Mouse (Mus musculus): ENCODE results near the gene Itpr2. TPM values are rescaled to one million over a fixed set of nuclear protein-coding genes. Genes with fewer than 3 reads are reported as not detected.

The Itpr2 gene
- polyA plus RNA-seq, 1 experiment from 2014 or later = 6.2 TPM

- 90% methylated on average over 6 of the region's 6 CpGs for WGBS
- Histone ChIP-seq H3K4me2 (replicated peaks) (no peak overlapping the region), H3K4me3 (replicated peaks; ENCODE audit: low read length) (no peak overlapping the region), H3K4me1 (replicated peaks; ENCODE audit: control insufficient read depth, insufficient read depth, low read length) (peaks cover 17% of the 10 kb centered on the region), H3K9me3 (ENCODE audit: control insufficient read depth, low read length) (no peaks in the 10 kb centered on the region), H3K9ac (no peak overlapping the region), H3K36me3 (replicated peaks; ENCODE audit: control insufficient read depth, insufficient read depth) (no peaks in the 10 kb centered on the region), H3K27me3 (ENCODE audit: control insufficient read depth, insufficient read depth, low read length) (no peaks in the 10 kb centered on the region), H3K27ac (no peak overlapping the region)
- DNase-seq (ENCODE audit: low spot score) (no peak), ATAC-seq (ENCODE audit: low FRiP score) (no peak)
Measured at GRCm38 (mm10) chr6:146230903-146231302, 271.1 kb downstream of the Itpr2 start.

DNA sequence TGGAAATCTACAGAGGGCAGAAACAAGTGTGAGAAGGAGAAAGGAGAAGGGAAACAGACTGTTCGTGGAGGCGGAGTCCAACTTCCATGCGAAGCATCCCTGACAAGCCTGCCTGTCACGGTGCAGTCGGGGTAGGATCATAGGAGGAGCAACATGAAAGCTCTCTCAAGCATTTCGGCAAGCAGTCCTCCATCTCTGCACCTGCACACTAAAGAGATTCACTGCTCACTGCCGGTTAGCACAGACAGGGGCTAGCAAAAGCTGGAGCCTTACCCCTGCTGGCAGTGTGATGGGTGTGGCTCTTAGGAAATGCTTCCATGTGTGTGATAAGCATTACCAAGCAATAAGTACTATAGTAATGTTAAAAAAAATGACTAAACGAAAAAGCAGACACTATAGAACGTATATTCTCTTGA, 271.6 kb downstream of the Itpr2 start:
- 61% methylated on average over 9 of the region's 9 CpGs for WGBS
- ATAC-seq (ENCODE audit: low FRiP score) (no peak), DNase-seq (ENCODE audit: low spot score) (no peak)

DNA sequence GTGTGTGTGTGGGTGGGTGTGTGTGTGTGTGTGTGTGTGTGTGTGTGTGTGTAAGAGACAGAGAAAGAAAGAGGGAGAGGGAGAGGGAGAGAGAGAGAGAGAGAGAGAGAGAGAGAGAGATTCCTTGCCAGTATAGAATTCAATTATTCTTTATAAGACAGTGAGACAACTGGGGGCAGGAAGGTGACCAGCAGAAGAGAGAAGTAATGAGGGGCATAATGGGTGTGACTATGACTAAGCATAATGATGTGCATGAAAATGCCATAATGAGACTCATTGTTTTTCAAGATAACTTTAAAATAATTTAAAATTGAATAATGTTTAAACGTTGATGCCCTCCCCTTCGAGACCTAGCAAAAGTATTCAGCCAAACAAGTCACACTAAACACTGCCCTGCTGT, 272.1 kb downstream of the Itpr2 start:
- Histone ChIP-seq H3K36me3 (replicated peaks; ENCODE audit: control insufficient read depth, insufficient read depth) (no peaks in the 10 kb centered on the region), H3K9me3 (ENCODE audit: control insufficient read depth, low read length) (no peaks in the 10 kb centered on the region), H3K4me3 (replicated peaks; ENCODE audit: low read length) (no peak overlapping the region), H3K27ac (no peak overlapping the region), H3K4me2 (replicated peaks) (no peak overlapping the region), H3K9ac (no peak overlapping the region), H3K4me1 (replicated peaks; ENCODE audit: control insufficient read depth, insufficient read depth, low read length) (peaks cover 7% of the 10 kb centered on the region), H3K27me3 (ENCODE audit: control insufficient read depth, insufficient read depth, low read length) (no peaks in the 10 kb centered on the region)
- ATAC-seq (ENCODE audit: low FRiP score) (no peak), DNase-seq (ENCODE audit: low spot score) (no peak)
- 77% methylated on average over 2 of the region's 2 CpGs for WGBS

More for the DNA sequence above, 271.6 kb downstream of the Itpr2 start:
- Histone ChIP-seq H3K27ac (no peak overlapping the region), H3K9me3 (ENCODE audit: control insufficient read depth, low read length) (no peaks in the 10 kb centered on the region), H3K4me1 (replicated peaks; ENCODE audit: control insufficient read depth, insufficient read depth, low read length) (peaks cover 11% of the 10 kb centered on the region), H3K27me3 (ENCODE audit: control insufficient read depth, insufficient read depth, low read length) (no peaks in the 10 kb centered on the region), H3K4me3 (replicated peaks; ENCODE audit: low read length) (no peak overlapping the region), H3K4me2 (replicated peaks) (no peak overlapping the region), H3K9ac (no peak overlapping the region), H3K36me3 (replicated peaks; ENCODE audit: control insufficient read depth, insufficient read depth) (no peaks in the 10 kb centered on the region)

DNA sequence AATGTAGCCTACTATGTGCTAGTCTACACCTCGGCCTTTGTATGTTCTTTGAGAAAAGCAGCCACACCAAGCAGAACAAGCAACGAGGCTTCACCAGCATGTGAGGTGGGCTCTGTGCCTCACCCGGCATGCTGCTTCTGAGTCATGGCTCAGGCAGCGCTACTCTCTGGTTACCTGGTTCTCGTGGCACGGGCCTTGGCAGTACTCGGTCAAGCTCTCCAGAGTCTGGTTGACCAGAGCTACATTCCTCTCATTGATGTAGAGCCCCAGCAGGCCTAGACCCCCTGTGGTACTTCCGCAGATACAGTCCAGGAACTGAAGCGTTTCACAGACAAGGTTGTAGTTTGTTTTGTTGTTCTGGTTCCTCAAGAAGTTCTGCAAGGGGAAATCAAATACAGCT, 272.5 kb downstream of the Itpr2 start:
- no peak for DNase-seq (ENCODE audit: low spot score)
- no peak overlapping the region for H3K4me3 ChIP-seq (replicated peaks; ENCODE audit: low read length)
- no peak for ATAC-seq (ENCODE audit: low FRiP score)
- H3K4me1 ChIP-seq (replicated peaks; ENCODE audit: control insufficient read depth, insufficient read depth, low read length) = peaks cover 3% of the 10 kb centered on the region
- no peak overlapping the region for H3K4me2 ChIP-seq (replicated peaks)
- no peak overlapping the region for H3K27ac ChIP-seq
- no peaks in the 10 kb centered on the region for H3K9me3 ChIP-seq (ENCODE audit: control insufficient read depth, low read length)
- WGBS = 71% methylated on average over 9 of the region's 9 CpGs
- H3K9ac ChIP-seq = no peak overlapping the region
- no peaks in the 10 kb centered on the region for H3K27me3 ChIP-seq (ENCODE audit: control insufficient read depth, insufficient read depth, low read length)
- H3K36me3 ChIP-seq (replicated peaks; ENCODE audit: control insufficient read depth, insufficient read depth) = no peaks in the 10 kb centered on the region

GRCm38 (mm10) chr6:146228048-146228447, 274.0 kb downstream of the Itpr2 start:
- no peaks in the 10 kb centered on the region for H3K27me3 ChIP-seq (ENCODE audit: control insufficient read depth, insufficient read depth, low read length)
- no peak for ATAC-seq (ENCODE audit: low FRiP score)
- no peaks in the 10 kb centered on the region for H3K9me3 ChIP-seq (ENCODE audit: control insufficient read depth, low read length)
- H3K9ac ChIP-seq = no peak overlapping the region
- H3K36me3 ChIP-seq (replicated peaks; ENCODE audit: control insufficient read depth, insufficient read depth) = no peaks in the 10 kb centered on the region
- no peaks in the 10 kb centered on the region for H3K4me1 ChIP-seq (replicated peaks; ENCODE audit: control insufficient read depth, insufficient read depth, low read length)
- H3K27ac ChIP-seq = no peak overlapping the region
- H3K4me2 ChIP-seq (replicated peaks) = no peak overlapping the region
- 91% methylated on average over 3 of the region's 3 CpGs for WGBS
- no peak overlapping the region for H3K4me3 ChIP-seq (replicated peaks; ENCODE audit: low read length)
- no peak for DNase-seq (ENCODE audit: low spot score)

DNA sequence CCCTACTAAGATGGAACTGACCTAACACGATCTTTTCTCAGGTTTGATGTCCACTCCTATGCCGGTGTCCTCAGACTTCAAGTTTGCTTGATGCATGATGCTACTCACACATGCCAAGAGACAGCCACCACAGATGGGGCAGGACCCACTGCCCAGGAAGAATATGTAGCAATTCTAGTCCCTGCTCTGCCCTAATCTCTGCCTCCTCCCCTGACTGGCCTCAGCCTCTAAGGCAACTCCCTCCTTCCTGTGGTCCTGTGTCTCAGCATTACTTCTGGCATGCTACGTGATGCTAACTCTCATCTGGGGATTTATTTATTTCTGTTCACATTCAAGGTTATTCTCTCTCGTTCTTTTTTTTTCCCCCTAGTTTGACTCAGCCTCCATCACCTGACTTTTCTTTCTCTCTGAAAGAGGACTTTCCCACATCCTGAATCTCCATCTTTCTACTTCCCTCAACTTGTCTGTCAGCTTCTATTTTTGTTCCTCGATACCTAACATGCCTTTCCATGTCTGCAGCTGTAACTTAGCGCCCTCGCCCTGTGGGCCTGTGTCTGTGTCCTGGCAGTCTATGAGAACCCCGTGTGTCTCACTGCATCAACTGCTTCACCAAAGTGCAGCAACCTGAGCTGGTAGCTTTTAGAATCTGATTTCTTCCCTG, 279.5 kb downstream of the Itpr2 start:
- no peak overlapping the region for H3K4me3 ChIP-seq (replicated peaks; ENCODE audit: low read length)
- WGBS = 82% methylated on average over 8 of the region's 8 CpGs
- no peaks in the 10 kb centered on the region for H3K27me3 ChIP-seq (ENCODE audit: control insufficient read depth, insufficient read depth, low read length)
- no peak overlapping the region for H3K27ac ChIP-seq
- peaks cover 5% of the 10 kb centered on the region; the same call in 1 of the 2 replicates for H3K4me1 ChIP-seq (replicated peaks; ENCODE audit: control insufficient read depth, insufficient read depth, low read length)
- DNase-seq (ENCODE audit: low spot score) (no peak), ATAC-seq (ENCODE audit: low FRiP score) (no peak)
- H3K4me2 ChIP-seq (replicated peaks) = no peak overlapping the region
- no peaks in the 10 kb centered on the region for H3K9me3 ChIP-seq (ENCODE audit: control insufficient read depth, low read length)
- no peaks in the 10 kb centered on the region for H3K36me3 ChIP-seq (replicated peaks; ENCODE audit: control insufficient read depth, insufficient read depth)
- no peak overlapping the region for H3K9ac ChIP-seq

- DNase-seq (ENCODE audit: low spot score) (no peak), ATAC-seq (ENCODE audit: low FRiP score) (no peak)
- Histone ChIP-seq H3K9me3 (ENCODE audit: control insufficient read depth, low read length) (no peaks in the 10 kb centered on the region), H3K4me1 (replicated peaks; ENCODE audit: control insufficient read depth, insufficient read depth, low read length) (peaks cover 5% of the 10 kb centered on the region; the same call in 1 of the 2 replicates), H3K27me3 (ENCODE audit: control insufficient read depth, insufficient read depth, low read length) (no peaks in the 10 kb centered on the region), H3K27ac (no peak overlapping the region), H3K36me3 (replicated peaks; ENCODE audit: control insufficient read depth, insufficient read depth) (no peaks in the 10 kb centered on the region), H3K4me2 (replicated peaks) (no peak overlapping the region), H3K4me3 (replicated peaks; ENCODE audit: low read length) (no peak overlapping the region), H3K9ac (no peak overlapping the region)
- 62% methylated on average over 23 of the region's 23 CpGs for WGBS
Measured at GRCm38 (mm10) chr6:146221371-146222336, 280.4 kb downstream of the Itpr2 start.

DNA sequence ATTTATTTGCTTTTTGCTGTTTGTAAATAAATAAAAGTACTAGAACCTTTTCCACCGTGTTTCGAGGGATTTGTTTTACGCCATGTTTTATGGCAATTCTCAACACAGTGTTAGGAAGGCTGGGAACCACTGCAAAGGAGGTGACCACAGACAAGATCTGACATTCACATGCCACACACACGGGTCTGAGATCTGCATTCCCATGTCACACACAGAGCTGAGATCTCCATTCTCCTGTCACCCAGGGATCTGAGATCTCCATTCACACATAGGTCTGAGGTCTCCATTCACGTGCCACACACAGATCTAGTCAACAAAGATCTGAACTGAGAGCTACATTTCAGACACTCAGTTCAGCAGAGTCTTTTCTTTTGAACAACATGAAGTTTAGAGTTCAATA, 282.0 kb downstream of the Itpr2 start:
- no peak overlapping the region for H3K27ac ChIP-seq
- H3K9me3 ChIP-seq (ENCODE audit: control insufficient read depth, low read length) = no peaks in the 10 kb centered on the region
- 76% methylated on average over 5 of the region's 5 CpGs for WGBS

DNA sequence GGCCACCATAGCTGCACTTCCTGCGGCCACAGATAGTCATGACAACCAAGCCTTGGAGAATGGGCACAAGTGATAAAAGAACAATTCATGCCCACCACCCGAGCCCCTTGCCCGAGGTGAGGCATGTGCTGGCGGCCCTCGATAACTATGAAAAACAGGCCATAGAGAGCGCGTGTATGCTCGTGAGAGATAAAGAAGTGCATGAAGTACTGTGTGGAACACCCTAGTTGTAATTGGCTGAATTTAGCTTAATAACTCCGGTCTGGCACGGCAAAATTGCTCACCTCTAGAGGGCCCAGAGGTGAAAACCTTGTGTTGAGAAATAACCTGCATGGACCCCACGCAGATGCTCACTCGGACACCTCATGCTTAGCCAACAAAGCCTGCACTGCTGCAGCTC, 282.5 kb downstream of the Itpr2 start:
- 92% methylated on average over 12 of the region's 12 CpGs for WGBS
- no peak for ATAC-seq (ENCODE audit: low FRiP score)
- no peaks in the 10 kb centered on the region for H3K9me3 ChIP-seq (ENCODE audit: control insufficient read depth, low read length)
- H3K4me1 ChIP-seq (replicated peaks; ENCODE audit: control insufficient read depth, insufficient read depth, low read length) = peaks cover 9% of the 10 kb centered on the region; the same call in 1 of the 2 replicates
- DNase-seq (ENCODE audit: low spot score) = no peak
- H3K27me3 ChIP-seq (ENCODE audit: control insufficient read depth, insufficient read depth, low read length) = no peaks in the 10 kb centered on the region
- H3K4me3 ChIP-seq (replicated peaks; ENCODE audit: low read length) = no peak overlapping the region
- H3K4me2 ChIP-seq (replicated peaks) = no peak overlapping the region
- H3K9ac ChIP-seq = no peak overlapping the region
- no peaks in the 10 kb centered on the region for H3K36me3 ChIP-seq (replicated peaks; ENCODE audit: control insufficient read depth, insufficient read depth)
- H3K27ac ChIP-seq = no peak overlapping the region

More for the DNA sequence above, 282.0 kb downstream of the Itpr2 start:
- H3K36me3 ChIP-seq (replicated peaks; ENCODE audit: control insufficient read depth, insufficient read depth) = no peaks in the 10 kb centered on the region
- H3K27me3 ChIP-seq (ENCODE audit: control insufficient read depth, insufficient read depth, low read length) = no peaks in the 10 kb centered on the region
- H3K4me1 ChIP-seq (replicated peaks; ENCODE audit: control insufficient read depth, insufficient read depth, low read length) = peaks cover 9% of the 10 kb centered on the region; the same call in 1 of the 2 replicates
- no peak overlapping the region for H3K4me3 ChIP-seq (replicated peaks; ENCODE audit: low read length)
- no peak overlapping the region for H3K9ac ChIP-seq
- H3K4me2 ChIP-seq (replicated peaks) = no peak overlapping the region
- ATAC-seq (ENCODE audit: low FRiP score) (no peak), DNase-seq (ENCODE audit: low spot score) (no peak)

All from hindbrain, embryonic 14.5 days (tissue).